Mouse (Mus musculus) urinary bladder, postnatal 14 days (tissue): Measurements from ENCODE around the gene Hectd2.

ENCODE experiments used
- DNase-seq: peaks from one replicate; pipeline ENCODE4 v3.0.0; 2021; ENCODE audit warnings: low spot score

Gene Hectd2

GRCm38 (mm10) chr19:36561171-36561570, 6.7 kb downstream of the Hectd2 start:
- DNase-seq = no peak

- DNase-seq = no peak
Measured at GRCm38 (mm10) chr19:36564396-36564795, 10.0 kb downstream of the Hectd2 start.

GRCm38 (mm10) chr19:36573986-36574385, 19.5 kb downstream of the Hectd2 start:
- no peak for DNase-seq

GRCm38 (mm10) chr19:36575159-36575558, 20.7 kb downstream of the Hectd2 start:
- DNase-seq = no peak

GRCm38 (mm10) chr19:36580874-36581273, 26.4 kb downstream of the Hectd2 start:
- no peak for DNase-seq

- no peak for DNase-seq
Measured at GRCm38 (mm10) chr19:36582116-36582515, 27.7 kb downstream of the Hectd2 start.

- no peak for DNase-seq
Measured at GRCm38 (mm10) chr19:36585505-36585904, 31.1 kb downstream of the Hectd2 start.

- no peak for DNase-seq
Measured at GRCm38 (mm10) chr19:36594409-36594808, 40.0 kb downstream of the Hectd2 start.

- DNase-seq = no peak
Measured at GRCm38 (mm10) chr19:36601869-36602268, 47.4 kb downstream of the Hectd2 start.

- no peak for DNase-seq
Measured at GRCm38 (mm10) chr19:36602535-36603312, 48.3 kb downstream of the Hectd2 start.

- no peak for DNase-seq
Measured at GRCm38 (mm10) chr19:36606270-36606669, 51.8 kb downstream of the Hectd2 start.

- DNase-seq = no peak
Measured at GRCm38 (mm10) chr19:36609229-36609628, 54.8 kb downstream of the Hectd2 start.

GRCm38 (mm10) chr19:36610309-36610708, 55.9 kb downstream of the Hectd2 start:
- DNase-seq = no peak

GRCm38 (mm10) chr19:36625906-36626305, 71.5 kb downstream of the Hectd2 start:
- no peak for DNase-seq

- DNase-seq = no peak
Measured at GRCm38 (mm10) chr19:36626881-36627280, 72.4 kb downstream of the Hectd2 start.

- DNase-seq = no peak
Measured at GRCm38 (mm10) chr19:36629394-36629910, 75.0 kb downstream of the Hectd2 start.

- DNase-seq = no peak
Measured at GRCm38 (mm10) chr19:36630361-36630760, 75.9 kb downstream of the Hectd2 start.

GRCm38 (mm10) chr19:36634771-36635170, 80.3 kb downstream of the Hectd2 start:
- no peak for DNase-seq

- no peak for DNase-seq
Measured at GRCm38 (mm10) chr19:36637223-36637622, 82.8 kb downstream of the Hectd2 start.

- no peak for DNase-seq
Measured at GRCm38 (mm10) chr19:36637948-36638587, 83.6 kb downstream of the Hectd2 start.

GRCm38 (mm10) chr19:36639072-36639471, 84.6 kb downstream of the Hectd2 start:
- no peak for DNase-seq

GRCm38 (mm10) chr19:36641128-36641527, 86.7 kb downstream of the Hectd2 start:
- DNase-seq = no peak

- DNase-seq = no peak
Measured at GRCm38 (mm10) chr19:36645308-36645889, 91.0 kb downstream of the Hectd2 start.
